Mouse (Mus musculus): ENCODE results near the gene Prkacb.

- TF ChIP-seq CTCF (IDR thresholded peaks at IDR 0.05; ENCODE audit: control insufficient read depth, insufficient read depth, insufficient replicate concordance, low read depth, low read length) (no peak), POLR2A (IDR thresholded peaks at IDR 0.05; ENCODE audit: control insufficient read depth, low read depth, low read length) (no peak)
Observed at GRCm38 (mm10) chr3:146768360-146768759, 44.4 kb downstream of the Prkacb start.
